Mouse (Mus musculus) heart, embryonic 14.5 days (tissue): ENCODE measurements around the gene Cacna1b. TPM values are rescaled to one million over a fixed set of nuclear protein-coding genes. Genes with fewer than 3 reads are reported as not detected.

Experiments
- ATAC-seq: fragments of 200-750 bp; cut with Nextera tagmentation; 2 replicates; pipeline ENCODE4 v1.8.0; 2017; ENCODE audit warnings: low read depth, moderate TSS enrichment; ENCODE audit not compliant: insufficient number of reproducible peaks, insufficient read depth, low FRiP score
- H3K27ac ChIP-seq, 2 experiments: fragments of 200-500 bp in 1 of 2; fragments of 300-500 bp in 1 of 2; sonication (generic) in 1 of 2; replicated peaks in 1 of 2; 2 replicates each; pipeline ENCODE4 v1.5.1; 2012 to 2014; ENCODE audit warnings: low read depth in 2 of 2, low read length in 2 of 2, control low read depth in 1 of 2, mild to moderate bottlenecking in 1 of 2, mixed read lengths in 1 of 2; ENCODE audit not compliant: control insufficient read depth in 1 of 2, insufficient read depth in 1 of 2
- H3K27me3 ChIP-seq: fragments of 300-500 bp; sonication (generic); 2 replicates; pipeline ENCODE4 v1.6.1; 2014; ENCODE audit warnings: mild to moderate bottlenecking, low read length, control low read depth; ENCODE audit not compliant: control insufficient read depth, insufficient read depth
- H3K36me3 ChIP-seq: fragments of 300-500 bp; sonication (generic); 2 replicates; pipeline ENCODE4 v1.6.1; 2014; ENCODE audit warnings: mild to moderate bottlenecking, control low read depth, low read length, mixed read lengths; ENCODE audit not compliant: control insufficient read depth, insufficient read depth
- H3K4me1 ChIP-seq, 2 experiments: fragments of 200-500 bp in 1 of 2; fragments of 300-500 bp in 1 of 2; sonication (generic) in 1 of 2; 2 replicates each; pipeline ENCODE4 v1.6.1; 2012 to 2014; ENCODE audit warnings: low read length in 2 of 2, control low read depth in 1 of 2, mixed read lengths in 1 of 2; ENCODE audit not compliant: control insufficient read depth in 2 of 2, insufficient read depth in 2 of 2
- H3K4me2 ChIP-seq: fragments of 300-500 bp; sonication (generic); 2 replicates; pipeline ENCODE4 v1.6.1; 2014; ENCODE audit warnings: mild to moderate bottlenecking, low read length
- H3K4me3 ChIP-seq, 2 experiments: fragments of 200-500 bp in 1 of 2; fragments of 300-500 bp in 1 of 2; sonication (generic) in 1 of 2; 2 replicates each; pipeline ENCODE4 v1.5.1; 2012 to 2014; ENCODE audit warnings: low read length in 2 of 2, mild to moderate bottlenecking in 2 of 2, control low read depth in 1 of 2, low read depth in 1 of 2, moderate library complexity in 1 of 2; ENCODE audit not compliant: control insufficient read depth in 1 of 2, insufficient read depth in 1 of 2
- H3K9ac ChIP-seq: fragments of 300-500 bp; sonication (generic); 2 replicates; pipeline ENCODE4 v1.6.1; 2014; ENCODE audit warnings: mild to moderate bottlenecking, low read length
- H3K9me3 ChIP-seq: fragments of 300-500 bp; sonication (generic); 2 replicates; pipeline ENCODE4 v1.6.1; 2016; ENCODE audit warnings: low read length, control low read depth; ENCODE audit not compliant: control insufficient read depth
- WGBS: fragments of 180-500 bp; shearing (Covaris S2); extraction: QIAGEN DNeasy Blood & Tissue Kit; methylation state at CpG from one replicate; pipeline ENCODE4 v1.1.7; 2014; 5-methylcytosine and 5-hydroxymethylcytosine counted together
- polyA plus RNA-seq: library from polyadenylated mRNA; unstranded; fragments of >200 nt; fragmentation: Nextera tagmentation; extraction: Ambion mirVana; gene quantifications from 2 replicates; pipeline ENCODE4 v1.2.1, GENCODE M21; 2014

Cacna1b gene
- polyA plus RNA-seq, 1 experiment from 2014 or later: 0.15 TPM

DNA sequence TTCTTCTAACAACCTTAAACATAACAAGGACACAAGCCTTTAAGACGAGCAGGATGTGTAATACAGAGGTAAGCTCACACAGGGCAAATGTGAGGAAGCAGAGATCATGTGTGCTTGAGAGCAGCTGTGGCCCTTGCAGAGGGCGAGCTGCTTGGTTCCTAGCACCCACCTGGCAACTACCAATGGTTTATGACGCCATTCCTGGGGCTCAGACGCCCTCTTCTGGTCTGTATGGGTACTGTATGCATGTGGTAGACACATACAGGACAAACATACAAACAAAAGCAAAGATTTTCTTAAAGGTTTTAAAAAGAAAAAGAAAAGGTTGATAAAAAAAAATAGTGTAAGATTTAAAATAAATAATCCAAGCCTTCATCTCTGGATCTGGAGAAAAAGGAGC lies 18.3 kb upstream of the Cacna1b start:
- Histone ChIP-seq H3K9ac (no peak overlapping the region), H3K4me2 (no peak overlapping the region), H3K27ac (no peak overlapping the region), H3K36me3 (no peaks in the 10 kb centered on the region), H3K4me3 (no peak overlapping the region), H3K4me1 (no peaks in the 10 kb centered on the region), H3K27me3 (no peaks in the 10 kb centered on the region), H3K9me3 (no peaks in the 10 kb centered on the region)
- ATAC-seq: no peak
- WGBS: 43% methylated on average over 4 of the region's 4 CpGs

DNA sequence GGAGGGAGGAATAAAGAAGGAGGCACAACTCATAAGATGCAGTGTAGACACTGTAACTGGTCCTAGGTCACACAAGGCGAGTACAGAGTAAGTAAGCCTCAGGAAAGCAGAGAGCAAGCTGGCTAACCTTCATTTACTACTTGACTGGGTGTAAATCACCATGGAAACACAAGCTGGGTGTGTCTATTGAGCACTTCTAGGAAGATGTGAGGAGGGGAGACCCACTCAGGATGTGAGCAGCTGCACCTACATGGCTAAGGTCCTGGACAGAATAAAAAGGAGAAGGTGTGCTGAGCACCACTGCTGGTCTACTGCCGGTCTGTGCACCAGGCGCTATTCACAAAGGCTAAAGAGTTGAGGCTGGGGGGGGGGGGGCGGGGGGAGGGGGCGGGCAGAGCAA lies 13.9 kb upstream of the Cacna1b start:
- Histone ChIP-seq H3K9ac (no peak overlapping the region), H3K4me2 (no peak overlapping the region), H3K4me1 (no peaks in the 10 kb centered on the region), H3K4me3 (no peak overlapping the region), H3K27ac (no peak overlapping the region), H3K36me3 (no peaks in the 10 kb centered on the region), H3K9me3 (no peaks in the 10 kb centered on the region), H3K27me3 (no peaks in the 10 kb centered on the region)
- no peak for ATAC-seq
- 22% methylated on average over 4 of the region's 5 CpGs for WGBS

DNA sequence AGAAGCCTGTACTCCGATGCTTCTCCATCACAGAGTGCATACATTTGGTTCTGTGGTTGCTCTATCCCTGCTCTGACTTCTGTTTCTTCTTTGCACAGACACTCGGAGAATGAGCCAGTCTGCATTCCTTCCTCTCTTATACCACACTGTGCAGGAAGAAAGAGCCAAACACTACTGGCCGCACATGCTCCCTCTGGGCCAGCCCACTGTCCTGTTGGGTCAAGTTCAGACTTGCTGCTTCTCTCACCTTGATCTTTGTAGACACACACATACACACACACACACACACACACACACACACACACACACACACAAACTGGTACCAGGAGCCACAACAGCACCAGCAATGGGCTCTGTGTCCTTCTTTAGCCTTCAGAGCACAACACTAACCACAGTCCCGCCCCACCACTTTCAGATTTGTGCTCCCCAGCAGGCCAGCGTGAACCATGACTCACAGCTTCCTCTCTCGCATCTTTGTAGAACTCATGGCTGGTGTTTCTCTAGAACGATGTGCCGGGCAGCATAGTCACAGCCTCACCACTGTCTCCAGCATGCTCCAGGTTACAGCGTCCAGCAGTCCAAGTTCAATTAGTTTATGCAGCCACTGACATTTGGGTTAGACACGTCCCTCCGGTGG lies 13.1 kb upstream of the Cacna1b start:
- Histone ChIP-seq H3K27ac (no peak overlapping the region), H3K4me2 (no peak overlapping the region), H3K9ac (no peak overlapping the region), H3K9me3 (no peaks in the 10 kb centered on the region), H3K27me3 (no peaks in the 10 kb centered on the region), H3K4me3 (no peak overlapping the region), H3K4me1 (no peaks in the 10 kb centered on the region), H3K36me3 (no peaks in the 10 kb centered on the region)
- ATAC-seq: no peak
- WGBS: 58% methylated on average over 11 of the region's 11 CpGs

DNA sequence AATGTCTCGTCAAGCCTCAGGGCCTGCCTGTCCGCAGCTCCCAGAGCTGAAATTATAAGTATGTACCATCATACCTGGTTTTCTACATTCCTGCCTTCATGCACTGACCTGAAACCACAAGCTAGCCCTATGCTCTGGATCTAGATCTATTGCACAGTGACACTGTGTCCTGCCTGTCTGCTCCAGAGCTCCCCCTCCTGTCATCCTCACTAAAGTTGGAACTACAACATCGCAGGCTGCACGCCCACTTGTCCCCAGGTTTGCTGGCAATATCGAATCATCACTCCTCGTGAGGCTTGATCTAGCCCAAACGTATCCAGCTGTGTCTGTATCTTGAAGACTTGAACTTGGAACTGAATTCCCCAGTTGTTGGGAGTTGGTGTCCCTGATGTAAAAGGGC lies 11.9 kb upstream of the Cacna1b start:
- no peak overlapping the region for H3K4me2 ChIP-seq
- H3K9me3 ChIP-seq: no peaks in the 10 kb centered on the region
- ATAC-seq: no peak
- 58% methylated on average over 7 of the region's 7 CpGs for WGBS
- no peaks in the 10 kb centered on the region for H3K27me3 ChIP-seq
- no peak overlapping the region for H3K9ac ChIP-seq
- no peak overlapping the region for H3K4me3 ChIP-seq
- no peaks in the 10 kb centered on the region for H3K36me3 ChIP-seq
- no peaks in the 10 kb centered on the region for H3K4me1 ChIP-seq
- no peak overlapping the region for H3K27ac ChIP-seq

DNA sequence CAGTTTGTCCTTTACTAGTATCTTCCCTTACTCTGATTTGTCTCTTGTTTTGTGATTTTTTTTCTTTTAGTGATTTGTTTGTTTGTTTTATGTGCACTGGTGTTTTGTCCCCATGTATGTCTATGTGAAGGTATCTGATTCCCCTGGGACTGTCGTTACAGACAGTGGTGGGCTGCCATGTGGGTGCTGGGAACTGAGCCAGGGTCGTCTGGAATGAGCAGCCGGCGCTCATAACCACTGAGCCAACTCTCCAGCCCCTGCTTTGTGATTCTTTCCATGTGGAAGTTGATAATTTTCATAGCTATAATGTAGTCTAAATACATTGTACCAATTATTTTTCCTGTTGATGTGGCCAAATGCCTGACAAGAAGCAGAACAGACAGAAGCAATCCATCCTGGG lies 7.9 kb upstream of the Cacna1b start:
- no peak for ATAC-seq

DNA sequence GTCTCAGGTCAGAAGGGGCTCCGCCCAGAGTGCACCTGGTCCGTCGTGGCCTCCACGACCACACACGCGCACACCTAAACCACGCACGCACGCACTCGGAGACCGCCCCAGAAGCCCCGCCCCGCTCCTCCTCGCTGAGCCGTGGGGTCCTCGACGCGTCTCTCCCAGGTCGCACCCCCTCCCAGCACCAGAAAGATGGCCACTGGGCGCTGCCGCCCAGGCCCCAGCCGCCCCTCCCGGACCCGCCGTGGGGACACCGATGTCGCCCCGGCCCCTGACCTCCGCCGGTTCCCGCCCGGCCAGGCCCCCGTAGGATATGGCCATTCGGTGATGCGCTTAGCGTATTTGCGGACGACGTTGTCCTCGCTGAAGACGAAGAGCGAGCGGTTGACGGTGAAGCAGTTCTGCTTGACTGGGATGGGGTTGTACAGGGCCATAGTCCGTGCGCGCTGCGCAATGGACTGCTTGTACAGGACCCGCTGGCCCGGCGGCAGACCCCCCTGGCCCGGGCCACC lies 449 bp downstream of the Cacna1b start:
- H3K9ac ChIP-seq: no peak overlapping the region
- peaks cover 41% of the 10 kb centered on the region for H3K27me3 ChIP-seq
- H3K36me3 ChIP-seq: no peaks in the 10 kb centered on the region
- H3K4me1 ChIP-seq: peaks cover 6 to 10% of the 10 kb centered on the region in 2 experiments; a peak in 3 of 4 replicates
- 0 out of 2 replicates have a peak, but pooled peaks have one; percentile 6 for ATAC-seq
- H3K4me3 ChIP-seq: peak overlapping the region; percentile 39 to 52
- H3K9me3 ChIP-seq: no peaks in the 10 kb centered on the region
- no peak overlapping the region for H3K27ac ChIP-seq
- WGBS: under 1% methylated on average over 49 of the region's 52 CpGs
- H3K4me2 ChIP-seq: peak overlapping the region; percentile 94

More for the DNA sequence above, 7.9 kb upstream of the Cacna1b start:
- H3K36me3 ChIP-seq: no peaks in the 10 kb centered on the region
- no peak overlapping the region for H3K4me3 ChIP-seq
- H3K4me1 ChIP-seq: no peaks in the 10 kb centered on the region
- H3K4me2 ChIP-seq: no peak overlapping the region
- H3K9me3 ChIP-seq: no peaks in the 10 kb centered on the region
- no peak overlapping the region for H3K9ac ChIP-seq
- WGBS: 71% methylated on average over 4 of the region's 4 CpGs
- no peaks in the 10 kb centered on the region for H3K27me3 ChIP-seq
- no peak overlapping the region for H3K27ac ChIP-seq

DNA sequence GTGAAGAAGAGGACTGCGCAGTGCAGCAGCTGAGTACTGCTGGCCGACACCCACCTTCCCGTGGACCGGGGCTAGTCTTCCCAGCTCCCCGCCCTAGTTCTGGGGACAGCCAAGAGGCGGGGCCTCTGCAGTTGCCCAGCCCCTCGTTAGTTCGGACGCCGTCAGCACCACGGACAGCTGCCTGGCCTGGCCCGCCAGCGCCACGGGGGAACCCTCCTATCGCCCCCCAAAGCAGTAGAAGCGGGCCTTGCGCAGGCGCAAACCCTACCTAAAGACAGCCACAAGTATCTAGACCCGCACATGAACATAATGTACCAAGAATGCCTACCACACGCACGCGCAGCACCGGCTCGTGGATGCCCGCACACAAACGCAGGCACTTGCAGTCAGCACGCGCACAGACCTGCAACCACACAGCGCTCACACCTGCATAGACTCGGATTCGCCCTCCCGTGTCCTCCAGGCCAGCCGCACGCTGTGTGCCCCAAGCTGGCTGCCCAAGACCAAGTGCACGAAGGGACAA lies 968 bp downstream of the Cacna1b start:
- ATAC-seq: peak; percentile 58; the same call in 1 of the 2 replicates
- Histone ChIP-seq H3K9ac (no peak overlapping the region), H3K9me3 (no peaks in the 10 kb centered on the region), H3K4me3 (peak overlapping the region; percentile 39 to 52), H3K4me2 (peak overlapping the region; percentile 94), H3K4me1 (peaks cover 6 to 10% of the 10 kb centered on the region in 2 experiments; a peak in 3 of 4 replicates), H3K27ac (no peak overlapping the region), H3K27me3 (peaks cover 41% of the 10 kb centered on the region), H3K36me3 (no peaks in the 10 kb centered on the region)
- under 1% methylated on average over 35 of the region's 35 CpGs for WGBS
